Mouse (Mus musculus) liver, embryonic 12.5 days (tissue): ENCODE data around the gene Diras1. TPM values are rescaled to one million over a fixed set of nuclear protein-coding genes. Genes with fewer than 3 reads are reported as not detected.

Experiments used
- ATAC-seq: fragments of 200-750 bp; cut with Nextera tagmentation; 2 replicates; pipeline ENCODE4 v1.8.0; 2017; ENCODE audit warnings: moderate number of reproducible peaks, mild to moderate bottlenecking, moderate library complexity
- H3K27ac ChIP-seq: fragments of 300-500 bp; sonication (generic); 2 replicates; pipeline ENCODE4 v1.5.1; 2016; ENCODE audit warnings: mild to moderate bottlenecking
- H3K27me3 ChIP-seq: fragments of 300-500 bp; sonication (generic); replicated peaks from 2 replicates; pipeline ENCODE4 v1.6.1; 2016; ENCODE audit warnings: mild to moderate bottlenecking, moderate library complexity
- H3K36me3 ChIP-seq: fragments of 300-500 bp; sonication (generic); 2 replicates; pipeline ENCODE4 v1.6.1; 2016; ENCODE audit warnings: mild to moderate bottlenecking, moderate library complexity
- H3K4me1 ChIP-seq: fragments of 300-500 bp; sonication (generic); 2 replicates; pipeline ENCODE4 v1.6.1; 2016
- H3K4me2 ChIP-seq: fragments of 300-500 bp; sonication (generic); 2 replicates; pipeline ENCODE4 v1.6.1; 2016; ENCODE audit warnings: mild to moderate bottlenecking, moderate library complexity
- H3K4me3 ChIP-seq: fragments of 300-500 bp; sonication (generic); 2 replicates; pipeline ENCODE4 v1.5.1; 2016; ENCODE audit warnings: mild to moderate bottlenecking, moderate library complexity
- H3K9ac ChIP-seq: fragments of 300-500 bp; sonication (generic); 2 replicates; pipeline ENCODE4 v1.6.1; 2016; ENCODE audit warnings: mild to moderate bottlenecking, moderate library complexity
- H3K9me3 ChIP-seq: fragments of 300-500 bp; sonication (generic); replicated peaks from 2 replicates; pipeline ENCODE4 v1.6.1; 2016; ENCODE audit warnings: mild to moderate bottlenecking, moderate library complexity
- WGBS: fragments of 180-500 bp; shearing (Covaris S2); methylation state at CpG from one replicate; pipeline ENCODE4 v1.1.7; 2016; ENCODE audit not compliant: insufficient replicate concordance; 5-methylcytosine and 5-hydroxymethylcytosine counted together
- polyA plus RNA-seq: library from polyadenylated mRNA; unstranded; fragments of >200 nt; fragmentation: Nextera tagmentation; extraction: Ambion mirVana; gene quantifications from 2 replicates; pipeline ENCODE4 v1.2.1, GENCODE M21; 2016

The Diras1 gene
- polyA plus RNA-seq, 1 experiment from 2014 or later: not detected

GRCm38 (mm10) chr10:81010851-81011250 lies 14.6 kb downstream of the Diras1 start:
- Histone ChIP-seq H3K9me3 (no peaks in the 10 kb centered on the region), H3K4me3 (no peak overlapping the region), H3K4me2 (no peak overlapping the region), H3K4me1 (peaks cover 21% of the 10 kb centered on the region), H3K36me3 (no peaks in the 10 kb centered on the region), H3K9ac (no peak overlapping the region), H3K27ac (no peak overlapping the region), H3K27me3 (peaks cover 29% of the 10 kb centered on the region; the same call in 1 of the 2 replicates)
- ATAC-seq: no peak
- WGBS: 60% methylated on average over 6 of the region's 6 CpGs

- WGBS: 23% methylated on average over 7 of the region's 7 CpGs
Measured at GRCm38 (mm10) chr10:81007240-81007639, 18.2 kb downstream of the Diras1 start.

GRCm38 (mm10) chr10:81006005-81006677 lies 19.3 kb downstream of the Diras1 start:
- no peak overlapping the region for H3K27ac ChIP-seq
- no peak overlapping the region for H3K4me2 ChIP-seq
- H3K36me3 ChIP-seq: no peaks in the 10 kb centered on the region
- H3K9me3 ChIP-seq: no peaks in the 10 kb centered on the region
- no peak for ATAC-seq
- H3K9ac ChIP-seq: no peak overlapping the region
- WGBS: 85% methylated on average over 7 of the region's 7 CpGs
- H3K27me3 ChIP-seq: peaks cover 11% of the 10 kb centered on the region
- no peak overlapping the region for H3K4me3 ChIP-seq
- H3K4me1 ChIP-seq: peaks cover 6% of the 10 kb centered on the region

More at GRCm38 (mm10) chr10:81007240-81007639, 18.2 kb downstream of the Diras1 start:
- Histone ChIP-seq H3K9ac (no peak overlapping the region), H3K4me3 (no peak overlapping the region), H3K36me3 (no peaks in the 10 kb centered on the region), H3K9me3 (no peaks in the 10 kb centered on the region), H3K27ac (no peak overlapping the region), H3K4me1 (peaks cover 5% of the 10 kb centered on the region; the same call in 1 of the 2 replicates), H3K27me3 (peaks cover 7% of the 10 kb centered on the region; the same call in 1 of the 2 replicates), H3K4me2 (no peak overlapping the region)
- peak; percentile 65; the same call in 1 of the 2 replicates for ATAC-seq

GRCm38 (mm10) chr10:81001161-81001560 lies 24.3 kb downstream of the Diras1 start:
- peaks cover 38% of the 10 kb centered on the region for H3K27me3 ChIP-seq
- H3K9me3 ChIP-seq: no peaks in the 10 kb centered on the region
- peaks cover 28% of the 10 kb centered on the region for H3K4me1 ChIP-seq
- WGBS: 56% methylated on average over 10 of the region's 10 CpGs
- ATAC-seq: no peak
- H3K4me3 ChIP-seq: no peak overlapping the region
- no peak overlapping the region for H3K9ac ChIP-seq
- no peaks in the 10 kb centered on the region for H3K36me3 ChIP-seq
- no peak overlapping the region for H3K27ac ChIP-seq
- H3K4me2 ChIP-seq: no peak overlapping the region

GRCm38 (mm10) chr10:81000197-81001062 lies 25.0 kb downstream of the Diras1 start:
- no peak overlapping the region for H3K4me3 ChIP-seq
- peak overlapping the region; percentile 33; the same call in 1 of the 2 replicates for H3K9ac ChIP-seq
- H3K27me3 ChIP-seq: peaks cover 38% of the 10 kb centered on the region
- ATAC-seq: 0 out of 2 replicates have a peak, but pooled peaks have one; percentile 26
- H3K9me3 ChIP-seq: no peaks in the 10 kb centered on the region
- H3K4me2 ChIP-seq: peak overlapping the region; percentile 43
- peaks cover 28% of the 10 kb centered on the region for H3K4me1 ChIP-seq
- H3K27ac ChIP-seq: no peak overlapping the region
- H3K36me3 ChIP-seq: no peaks in the 10 kb centered on the region
- 32% methylated on average over 28 of the region's 28 CpGs for WGBS

GRCm38 (mm10) chr10:80999362-81000196 lies 25.9 kb downstream of the Diras1 start:
- H3K4me2 ChIP-seq: peak overlapping the region; percentile 43

GRCm38 (mm10) chr10:80998778-80999177 lies 26.7 kb downstream of the Diras1 start:
- Histone ChIP-seq H3K9me3 (no peaks in the 10 kb centered on the region), H3K27me3 (peaks cover 50% of the 10 kb centered on the region), H3K27ac (no peak overlapping the region), H3K4me1 (peaks cover 34% of the 10 kb centered on the region), H3K4me2 (no peak overlapping the region), H3K4me3 (no peak overlapping the region), H3K9ac (no peak overlapping the region), H3K36me3 (no peaks in the 10 kb centered on the region)
- ATAC-seq: peak; percentile 68; the same call in 1 of the 2 replicates
- WGBS: 5% methylated on average over 12 of the region's 12 CpGs

More at GRCm38 (mm10) chr10:80999362-81000196, 25.9 kb downstream of the Diras1 start:
- no peak overlapping the region for H3K9ac ChIP-seq
- H3K4me1 ChIP-seq: peaks cover 34% of the 10 kb centered on the region
- 25% methylated on average over 37 of the region's 37 CpGs for WGBS
- peak; percentile 70; the same call in 1 of the 2 replicates for ATAC-seq
- no peaks in the 10 kb centered on the region for H3K9me3 ChIP-seq
- peaks cover 44% of the 10 kb centered on the region for H3K27me3 ChIP-seq
- no peak overlapping the region for H3K4me3 ChIP-seq
- H3K36me3 ChIP-seq: no peaks in the 10 kb centered on the region
- no peak overlapping the region for H3K27ac ChIP-seq

- 39% methylated on average over 14 of the region's 14 CpGs for WGBS
- ATAC-seq: no peak
Measured at GRCm38 (mm10) chr10:80998021-80998420, 27.4 kb downstream of the Diras1 start.

GRCm38 (mm10) chr10:80997332-80997731 lies 28.1 kb downstream of the Diras1 start:
- Histone ChIP-seq H3K9ac (no peak overlapping the region), H3K36me3 (no peaks in the 10 kb centered on the region), H3K9me3 (no peaks in the 10 kb centered on the region), H3K4me2 (no peak overlapping the region), H3K4me3 (no peak overlapping the region), H3K27ac (no peak overlapping the region), H3K27me3 (peaks cover 64% of the 10 kb centered on the region), H3K4me1 (peaks cover 34% of the 10 kb centered on the region)
- no peak for ATAC-seq
- 71% methylated on average over 8 of the region's 8 CpGs for WGBS

More at GRCm38 (mm10) chr10:80998021-80998420, 27.4 kb downstream of the Diras1 start:
- H3K36me3 ChIP-seq: no peaks in the 10 kb centered on the region
- no peak overlapping the region for H3K4me2 ChIP-seq
- H3K4me1 ChIP-seq: peaks cover 34% of the 10 kb centered on the region
- no peak overlapping the region for H3K9ac ChIP-seq
- no peak overlapping the region for H3K4me3 ChIP-seq
- no peak overlapping the region for H3K27ac ChIP-seq
- H3K27me3 ChIP-seq: peaks cover 58% of the 10 kb centered on the region
- no peaks in the 10 kb centered on the region for H3K9me3 ChIP-seq

GRCm38 (mm10) chr10:80996501-80996900 lies 29.0 kb downstream of the Diras1 start:
- H3K4me2 ChIP-seq: no peak overlapping the region
- peaks cover 34% of the 10 kb centered on the region for H3K4me1 ChIP-seq
- no peak overlapping the region for H3K4me3 ChIP-seq
- 80% methylated on average over 8 of the region's 8 CpGs for WGBS
- H3K9ac ChIP-seq: no peak overlapping the region
- H3K36me3 ChIP-seq: no peaks in the 10 kb centered on the region
- no peak for ATAC-seq
- peaks cover 57% of the 10 kb centered on the region for H3K27me3 ChIP-seq
- no peak overlapping the region for H3K27ac ChIP-seq
- no peaks in the 10 kb centered on the region for H3K9me3 ChIP-seq

GRCm38 (mm10) chr10:80995091-80995632 lies 30.3 kb downstream of the Diras1 start:
- no peak for ATAC-seq
- H3K27me3 ChIP-seq: peaks cover 54% of the 10 kb centered on the region
- no peaks in the 10 kb centered on the region for H3K36me3 ChIP-seq
- no peak overlapping the region for H3K9ac ChIP-seq
- WGBS: 9% methylated on average over 21 of the region's 21 CpGs
- peaks cover 23% of the 10 kb centered on the region for H3K4me1 ChIP-seq
- H3K4me3 ChIP-seq: no peak overlapping the region
- H3K9me3 ChIP-seq: no peaks in the 10 kb centered on the region
- H3K27ac ChIP-seq: no peak overlapping the region
- H3K4me2 ChIP-seq: peak overlapping the region; percentile 30; the same call in 1 of the 2 replicates
